Mouse (Mus musculus) c-Kit-positive CD71-positive TER-119-positive erythroid progenitor cells, embryonic 14.5 days (primary cell): Measurements from ENCODE around the gene Hira.
"Not testable (repeated sequence)": the region's sequence is repeated elsewhere in the genome, so short reads cannot be mapped to it uniquely, and the experiment has no call there.

Experiments used
- DNase-seq: peaks from one replicate; pipeline ENCODE4 v3.0.0-alpha.2; 2013; ENCODE audit warnings: low spot score

The Hira gene

DNA sequence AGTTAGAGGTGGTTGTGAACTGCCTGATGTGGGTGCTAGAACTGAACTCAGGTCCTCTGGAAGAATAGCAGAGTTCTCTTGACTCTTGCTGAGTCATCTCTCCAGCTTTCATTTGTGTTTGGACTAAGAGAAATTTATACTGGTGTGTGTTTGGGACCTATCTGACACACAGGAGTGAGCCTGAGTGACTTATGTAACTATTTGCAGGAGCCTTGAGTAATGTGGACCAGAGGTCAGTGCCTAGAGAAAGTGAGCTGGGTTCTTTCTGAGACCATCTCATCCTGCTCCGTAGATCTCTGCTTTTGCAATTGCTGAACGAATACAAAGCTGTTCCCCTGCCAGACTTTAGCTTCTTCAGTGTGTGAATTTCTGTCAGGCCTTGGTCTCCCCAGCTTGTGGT is 44.9 kb downstream of the Hira start:
- DNase-seq: no peak

GRCm38 (mm10) chr16:18927963-18928362 is 51.1 kb downstream of the Hira start:
- no peak for DNase-seq

DNA sequence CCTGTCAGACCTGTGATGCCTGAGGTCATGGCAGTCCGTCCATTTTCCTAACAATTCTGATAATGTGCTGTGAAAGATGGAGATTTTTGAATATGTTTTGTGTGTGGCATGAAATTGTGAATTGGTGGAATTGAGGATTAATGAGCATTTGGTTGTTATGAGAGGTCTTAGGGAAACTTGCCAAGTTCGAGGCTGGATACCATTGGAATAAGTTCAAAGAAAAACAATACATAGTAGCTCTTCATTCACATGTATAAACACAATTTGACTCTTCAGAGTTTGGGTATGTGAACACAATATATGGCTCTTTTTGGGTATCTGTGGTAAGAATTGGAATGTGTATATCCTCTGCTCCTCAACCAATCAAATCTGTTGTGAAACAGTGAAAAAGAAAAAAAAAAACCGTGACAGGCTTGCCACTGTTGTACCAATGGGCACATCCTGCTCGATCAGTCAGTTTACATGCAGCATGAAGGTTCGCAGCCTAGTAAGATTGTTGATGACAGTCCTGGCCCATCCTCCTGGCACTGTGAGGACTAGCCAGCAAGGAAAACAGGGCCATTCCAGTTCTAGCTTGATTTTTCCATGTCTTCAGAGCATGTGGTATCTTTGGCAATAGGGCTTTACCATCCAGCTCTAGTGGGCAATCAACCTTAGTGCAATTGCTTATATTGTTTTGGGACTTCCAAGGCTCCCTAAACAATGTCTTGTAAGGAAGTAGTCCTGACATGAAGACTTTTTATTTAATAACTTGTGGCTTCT is 61.7 kb downstream of the Hira start:
- no peak for DNase-seq

GRCm38 (mm10) chr16:18943906-18944305 is 67.1 kb downstream of the Hira start:
- DNase-seq: no peak

DNA sequence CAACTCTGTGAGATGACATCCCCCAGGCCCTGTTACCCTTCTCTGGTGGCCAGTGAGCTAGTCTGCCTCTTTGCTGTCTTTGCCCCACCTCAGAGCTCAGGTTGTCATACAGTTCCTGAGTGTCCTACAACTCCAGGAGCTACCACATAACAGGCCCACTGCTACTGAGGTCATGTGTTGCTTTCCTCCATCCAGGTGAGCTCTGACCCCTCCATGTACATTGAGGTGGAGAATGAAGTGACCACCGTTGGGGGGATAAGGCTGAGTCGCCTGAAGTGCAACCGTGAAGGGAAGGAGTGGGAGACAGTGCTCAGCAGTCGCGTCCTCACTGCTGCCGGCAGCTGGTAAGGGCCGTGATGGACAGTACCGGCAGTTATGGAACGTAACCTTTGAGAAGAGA is 72.1 kb downstream of the Hira start:
- no peak for DNase-seq

- no peak for DNase-seq
Observed at GRCm38 (mm10) chr16:18950351-18950750, 73.5 kb downstream of the Hira start.

DNA sequence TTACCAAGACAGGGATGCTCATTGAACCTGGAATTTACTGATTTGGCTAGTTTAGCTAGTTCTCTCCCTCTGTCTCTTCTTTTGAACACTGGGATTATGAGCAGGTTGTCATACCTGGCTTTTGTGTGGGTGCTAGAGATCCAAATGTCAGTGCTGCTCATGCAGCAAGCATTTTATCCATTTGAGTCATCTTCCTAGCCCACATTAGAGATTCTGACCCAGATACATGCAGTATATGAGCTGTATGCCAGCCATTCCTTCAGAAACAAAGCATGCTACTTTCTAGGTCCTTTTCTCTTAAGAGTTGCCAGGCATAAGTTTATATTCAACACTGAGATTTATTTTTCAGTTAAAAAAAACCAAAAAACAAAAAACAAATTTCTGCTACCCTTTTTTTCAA is 76.0 kb downstream of the Hira start:
- DNase-seq: no peak

- DNase-seq: no peak
Observed at GRCm38 (mm10) chr16:18955070-18955469, 78.2 kb downstream of the Hira start.

DNA sequence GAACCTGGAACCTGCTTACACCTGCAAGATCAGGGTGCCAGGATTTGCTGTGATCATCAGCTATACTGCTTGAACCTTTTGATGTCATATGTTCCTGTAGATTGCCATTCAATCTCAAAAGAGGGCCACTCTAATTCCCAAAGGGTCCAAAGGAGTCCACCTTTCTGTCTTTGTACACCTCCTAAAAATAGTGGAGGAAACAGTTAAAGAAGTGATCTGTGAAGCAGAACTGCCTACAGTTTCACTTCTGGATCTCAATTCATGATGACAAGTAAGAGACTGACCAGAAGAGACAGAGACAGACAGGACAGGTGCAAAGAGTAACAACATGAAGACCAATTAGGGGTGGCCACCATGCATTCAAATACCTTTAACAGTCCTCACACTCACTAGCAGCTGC is 86.6 kb downstream of the Hira start:
- DNase-seq: no peak

- DNase-seq: no peak
Observed at GRCm38 (mm10) chr16:18969420-18970128, 92.7 kb downstream of the Hira start.

DNA sequence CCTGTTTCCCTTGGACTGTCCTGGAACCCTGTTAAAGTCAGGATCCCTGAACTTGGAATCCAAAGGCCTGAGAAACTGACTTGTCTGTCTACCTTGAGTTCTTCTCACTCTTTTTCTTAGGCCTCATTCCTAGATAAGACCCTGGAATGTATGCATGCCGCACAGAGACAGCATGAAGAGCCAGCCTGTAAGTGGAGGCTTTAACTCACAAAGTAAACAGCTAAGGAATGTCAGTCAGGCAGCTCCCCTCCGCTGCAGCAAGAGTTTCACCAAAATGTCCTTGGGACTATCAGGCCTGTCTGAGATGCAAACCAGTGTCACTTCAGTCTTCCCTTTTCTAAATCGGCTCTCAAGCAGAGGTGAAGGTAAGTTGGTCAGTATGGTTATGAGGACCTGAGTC is 94.0 kb downstream of the Hira start:
- no peak for DNase-seq

GRCm38 (mm10) chr16:18975665-18976064 is 98.8 kb downstream of the Hira start:
- not testable (repeated sequence) for DNase-seq

- no peak for DNase-seq
Observed at GRCm38 (mm10) chr16:18976315-18976714, 99.5 kb downstream of the Hira start.

DNA sequence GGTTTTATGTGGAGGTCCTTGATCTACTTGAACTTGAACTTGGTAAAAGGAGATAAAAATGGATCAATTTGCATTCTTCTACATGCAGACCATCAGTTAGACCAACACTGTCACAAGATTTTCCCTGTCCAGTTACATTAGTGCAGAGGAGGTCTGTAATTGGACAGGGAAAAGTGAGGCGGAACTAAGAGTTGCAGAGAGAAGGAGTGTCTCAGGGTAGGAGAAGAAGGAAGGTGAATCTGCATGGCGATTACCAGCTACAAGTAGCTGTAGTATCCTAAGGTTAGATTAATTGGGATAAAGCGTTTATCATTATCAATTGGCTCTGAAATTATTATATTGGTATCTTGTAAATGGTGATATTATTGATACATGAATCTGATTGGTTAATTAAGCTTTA is 109.5 kb downstream of the Hira start:
- no peak for DNase-seq

DNA sequence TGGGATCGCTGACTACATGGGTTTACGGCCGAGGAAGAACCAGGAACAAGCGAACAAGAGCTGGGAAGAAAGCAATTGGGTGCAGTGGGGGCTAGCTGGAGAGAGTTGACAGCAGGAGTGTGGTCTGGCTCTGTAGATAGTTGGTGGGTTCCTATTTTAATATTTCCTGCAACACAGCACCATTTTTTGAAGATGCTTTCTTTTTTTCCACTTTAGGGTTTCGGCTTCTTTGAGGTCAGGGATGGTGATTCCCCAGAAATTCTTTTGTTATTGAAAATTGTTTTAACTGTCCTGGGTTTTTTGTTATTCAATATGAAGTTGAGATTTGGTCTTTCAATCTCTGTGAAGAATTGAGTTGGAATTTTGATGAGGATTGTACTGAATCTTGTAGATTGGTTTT is 110.0 kb downstream of the Hira start:
- DNase-seq: no peak

DNA sequence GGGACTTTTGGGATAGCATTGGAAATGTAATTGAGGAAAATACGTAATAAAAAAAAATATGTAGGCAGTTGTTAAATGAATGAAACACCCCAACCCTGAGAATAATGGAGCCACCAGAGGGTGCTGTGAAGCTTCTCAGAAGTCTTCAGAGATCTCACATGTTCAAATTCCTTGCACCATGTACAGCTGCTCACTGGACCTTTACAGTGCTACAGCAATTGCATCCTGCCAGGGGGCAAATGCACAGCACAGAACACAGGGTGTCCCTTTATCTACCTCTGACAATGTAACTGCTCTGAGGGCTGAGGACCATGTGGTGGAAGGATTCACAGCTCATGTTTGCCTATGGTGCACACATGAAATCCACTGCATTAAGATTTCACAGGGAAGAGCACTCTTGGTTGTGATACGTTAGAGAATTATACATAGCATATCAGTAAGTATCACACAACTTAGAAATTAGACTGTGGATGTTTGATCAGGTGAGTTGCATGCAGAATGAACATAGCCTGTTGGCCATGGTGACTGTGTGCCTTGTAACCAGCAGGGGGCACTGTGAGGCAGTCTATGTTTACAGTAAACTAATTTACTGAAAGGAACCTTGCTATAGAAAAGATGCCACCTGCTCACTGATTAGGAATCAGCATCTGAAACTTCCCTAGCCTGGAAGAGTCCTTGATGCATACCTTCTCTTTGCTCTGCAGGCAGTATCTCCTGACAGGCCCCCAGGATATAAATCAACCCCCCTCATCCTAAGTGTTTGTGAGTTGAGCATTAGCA is 126.0 kb downstream of the Hira start:
- not testable (repeated sequence) for DNase-seq

DNA sequence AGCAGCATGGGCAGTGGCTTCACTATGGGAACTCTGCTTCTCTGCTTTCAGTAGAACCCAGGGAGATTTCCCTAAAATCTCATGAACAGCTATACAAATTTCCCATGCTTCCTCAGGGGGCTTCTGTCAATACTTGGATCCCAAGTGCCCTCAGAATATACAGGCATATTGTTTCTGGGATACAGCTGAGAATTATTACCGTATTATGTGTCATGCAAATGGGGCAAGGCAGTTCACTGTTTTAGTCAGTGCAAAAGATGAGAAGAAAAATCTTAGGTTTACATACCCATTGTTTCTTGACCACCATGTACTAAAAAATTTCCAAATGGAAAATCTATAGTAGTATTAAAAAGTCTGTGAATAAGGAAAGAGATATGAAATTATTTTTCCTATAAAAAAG is 126.9 kb downstream of the Hira start:
- DNase-seq: no peak

GRCm38 (mm10) chr16:19005298-19005697 is 128.5 kb downstream of the Hira start:
- no peak for DNase-seq

GRCm38 (mm10) chr16:19006715-19007114 is 129.9 kb downstream of the Hira start:
- no peak for DNase-seq

DNA sequence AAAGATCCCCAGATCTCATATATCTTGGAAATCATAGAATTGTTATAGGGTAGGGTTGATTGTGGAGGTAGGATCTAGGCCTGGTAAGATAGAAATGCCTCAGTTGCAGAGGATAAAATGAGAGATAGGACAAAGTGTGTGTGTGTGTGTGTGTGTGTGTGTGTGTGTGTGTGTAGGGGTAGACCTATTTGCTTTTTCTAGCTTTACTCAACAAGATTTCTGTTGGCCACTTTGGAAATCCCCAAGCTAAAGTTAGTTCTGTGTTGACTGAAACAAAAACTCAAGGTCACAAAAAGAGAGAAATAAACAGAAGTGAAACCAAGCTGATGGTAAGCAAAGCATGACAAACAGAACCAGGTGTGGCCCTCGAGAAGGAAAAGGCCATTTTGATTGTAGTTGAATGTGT is 130.4 kb downstream of the Hira start:
- not testable (repeated sequence) for DNase-seq

GRCm38 (mm10) chr16:19010710-19011109 is 133.9 kb downstream of the Hira start:
- no peak for DNase-seq

GRCm38 (mm10) chr16:19013550-19013949 is 136.7 kb downstream of the Hira start:
- no peak for DNase-seq

DNA sequence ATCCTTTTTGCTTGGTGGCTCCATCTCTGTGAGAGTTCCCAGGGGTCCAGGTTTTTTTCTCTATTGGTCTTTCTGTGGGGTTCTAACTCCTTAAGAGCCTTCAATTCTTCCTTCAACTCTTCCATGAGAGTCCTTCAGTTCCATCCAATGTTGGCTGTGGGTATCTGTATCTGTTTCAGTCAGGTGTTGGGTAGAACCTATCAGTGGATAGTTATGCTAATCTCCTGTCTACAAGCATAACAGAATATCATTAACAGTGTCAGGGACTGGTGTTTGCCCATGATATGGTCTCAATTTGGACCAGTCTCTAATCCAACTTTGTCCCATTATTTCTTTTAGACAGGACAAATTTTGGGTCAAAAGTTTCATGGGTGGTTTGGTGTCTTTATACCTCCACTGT is 137.8 kb downstream of the Hira start:
- DNase-seq: no peak
